Mouse (Mus musculus): Measurements from ENCODE around the gene Dnah9. TPM values are rescaled to one million over a fixed set of nuclear protein-coding genes. Genes with fewer than 3 reads are reported as not detected.

Gene Dnah9
- polyA plus RNA-seq, 1 experiment from 2014 or later: 0.57 TPM

DNA sequence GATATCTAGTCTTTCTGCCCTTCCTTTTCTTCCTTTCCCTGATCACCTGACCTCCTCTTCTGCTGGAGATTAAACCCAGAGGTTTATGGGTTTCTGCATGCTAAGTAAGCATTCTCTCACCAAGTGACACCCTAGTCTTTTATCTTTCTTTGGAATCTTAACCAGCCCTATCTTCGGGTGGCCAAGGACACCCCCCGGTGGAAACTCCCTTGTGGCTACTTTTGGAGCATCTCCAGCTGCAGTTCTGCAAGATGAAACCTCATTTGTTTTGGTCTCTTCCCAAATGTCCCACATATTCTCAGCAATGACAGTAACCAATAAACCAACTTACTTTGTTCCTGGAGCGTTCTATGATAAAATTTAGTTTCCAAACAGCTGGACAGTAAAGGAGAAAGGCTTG, 109.4 kb downstream of the Dnah9 start:
- WGBS: 84% methylated on average over 3 of the region's 3 CpGs
- Histone ChIP-seq H3K36me3 (replicated peaks) (no peaks in the 10 kb centered on the region), H3K4me1 (no peaks in the 10 kb centered on the region), H3K9ac (no peak overlapping the region), H3K27me3 (no peaks in the 10 kb centered on the region), H3K9me3 (0 out of 2 replicates have a peak, but pooled peaks cover 4% of the 10 kb centered on the region), H3K27ac (no peak overlapping the region), H3K4me2 (no peak overlapping the region), H3K4me3 (replicated peaks) (no peak overlapping the region)
- no peak for ATAC-seq (ENCODE audit: low FRiP score)

GRCm38 (mm10) chr11:66051294-66051693, 117.1 kb downstream of the Dnah9 start:
- Histone ChIP-seq H3K9ac (no peak overlapping the region), H3K27me3 (no peaks in the 10 kb centered on the region), H3K4me1 (no peaks in the 10 kb centered on the region), H3K36me3 (replicated peaks) (no peaks in the 10 kb centered on the region), H3K9me3 (no peaks in the 10 kb centered on the region), H3K4me2 (no peak overlapping the region), H3K27ac (no peak overlapping the region), H3K4me3 (replicated peaks) (no peak overlapping the region)
- no peak for ATAC-seq (ENCODE audit: low FRiP score)
- 91% methylated on average over 3 of the region's 3 CpGs for WGBS

GRCm38 (mm10) chr11:66049146-66049545, 119.2 kb downstream of the Dnah9 start:
- H3K4me3 ChIP-seq (replicated peaks): no peak overlapping the region
- no peaks in the 10 kb centered on the region for H3K36me3 ChIP-seq (replicated peaks)
- no peak overlapping the region for H3K4me2 ChIP-seq
- H3K4me1 ChIP-seq: no peaks in the 10 kb centered on the region
- H3K9me3 ChIP-seq: no peaks in the 10 kb centered on the region
- no peak overlapping the region for H3K9ac ChIP-seq
- no peak overlapping the region for H3K27ac ChIP-seq
- no peak for ATAC-seq (ENCODE audit: low FRiP score)
- no peaks in the 10 kb centered on the region for H3K27me3 ChIP-seq
- 75% methylated on average over 4 of the region's 4 CpGs for WGBS

GRCm38 (mm10) chr11:66046594-66047193, 121.7 kb downstream of the Dnah9 start:
- H3K9me3 ChIP-seq: no peaks in the 10 kb centered on the region
- H3K9ac ChIP-seq: no peak overlapping the region
- H3K36me3 ChIP-seq (replicated peaks): no peaks in the 10 kb centered on the region
- H3K4me3 ChIP-seq (replicated peaks): no peak overlapping the region
- peak; percentile 72; the same call in 1 of the 2 replicates for ATAC-seq (ENCODE audit: low FRiP score)
- H3K27ac ChIP-seq: peak overlapping the region; percentile 36
- H3K4me1 ChIP-seq: no peaks in the 10 kb centered on the region; the same call in 1 of the 2 replicates
- no peaks in the 10 kb centered on the region for H3K27me3 ChIP-seq
- 57% methylated on average over 4 of the region's 4 CpGs for WGBS
- no peak overlapping the region for H3K4me2 ChIP-seq

- H3K4me1 ChIP-seq: no peaks in the 10 kb centered on the region; the same call in 1 of the 2 replicates
- no peak overlapping the region for H3K27ac ChIP-seq
- H3K36me3 ChIP-seq (replicated peaks): no peaks in the 10 kb centered on the region
- no peak overlapping the region for H3K4me3 ChIP-seq (replicated peaks)
- no peak overlapping the region for H3K9ac ChIP-seq
- no peak overlapping the region for H3K4me2 ChIP-seq
- no peak for ATAC-seq (ENCODE audit: low FRiP score)
- no peaks in the 10 kb centered on the region for H3K27me3 ChIP-seq
- H3K9me3 ChIP-seq: no peaks in the 10 kb centered on the region
- WGBS: 34% methylated on average over 6 of the region's 6 CpGs
Observed at GRCm38 (mm10) chr11:66043635-66044034, 124.7 kb downstream of the Dnah9 start.

- no peak for ATAC-seq (ENCODE audit: low FRiP score)
- WGBS: 84% methylated on average over 2 of the region's 2 CpGs
- H3K27ac ChIP-seq: no peak overlapping the region
Observed at GRCm38 (mm10) chr11:66042531-66042930, 125.8 kb downstream of the Dnah9 start.

GRCm38 (mm10) chr11:66025728-66026127, 142.6 kb downstream of the Dnah9 start:
- Histone ChIP-seq H3K9me3 (no peaks in the 10 kb centered on the region), H3K4me2 (no peak overlapping the region), H3K9ac (no peak overlapping the region), H3K27ac (no peak overlapping the region), H3K4me3 (replicated peaks) (no peak overlapping the region), H3K4me1 (peaks cover 7% of the 10 kb centered on the region; the same call in 1 of the 2 replicates), H3K27me3 (no peaks in the 10 kb centered on the region), H3K36me3 (replicated peaks) (no peaks in the 10 kb centered on the region)
- 76% methylated on average over 1 of the region's 1 CpGs for WGBS
- no peak for ATAC-seq (ENCODE audit: low FRiP score)

More at GRCm38 (mm10) chr11:66042531-66042930, 125.8 kb downstream of the Dnah9 start:
- Histone ChIP-seq H3K36me3 (replicated peaks) (no peaks in the 10 kb centered on the region), H3K4me3 (replicated peaks) (no peak overlapping the region), H3K9me3 (no peaks in the 10 kb centered on the region), H3K4me2 (no peak overlapping the region), H3K9ac (no peak overlapping the region), H3K4me1 (no peaks in the 10 kb centered on the region; the same call in 1 of the 2 replicates), H3K27me3 (no peaks in the 10 kb centered on the region)

DNA sequence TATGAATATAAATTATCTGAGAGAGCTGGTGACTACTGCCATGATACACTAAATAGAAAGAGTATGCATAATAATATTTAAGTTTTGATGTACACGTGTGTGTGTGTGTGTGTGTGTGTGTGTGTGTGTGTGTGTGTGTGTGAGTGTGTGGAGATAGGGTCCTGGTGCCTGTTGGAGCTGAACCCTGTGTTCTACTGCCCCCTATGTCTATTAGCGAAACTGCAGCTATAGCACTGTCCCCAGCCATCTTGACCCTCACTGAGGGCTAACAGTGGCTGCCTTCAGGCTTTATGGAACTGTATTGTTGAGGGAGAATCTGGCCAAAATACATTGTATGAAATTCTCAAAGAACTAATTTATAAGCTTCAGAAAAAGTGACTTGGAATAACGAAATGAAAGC, 192.5 kb downstream of the Dnah9 start:
- H3K4me1 ChIP-seq: no peaks in the 10 kb centered on the region
- 69% methylated on average over 3 of the region's 3 CpGs for WGBS
- H3K4me3 ChIP-seq (replicated peaks): no peak overlapping the region
- no peak overlapping the region for H3K27ac ChIP-seq
- no peak for ATAC-seq (ENCODE audit: low FRiP score)
- H3K4me2 ChIP-seq: no peak overlapping the region
- H3K9ac ChIP-seq: no peak overlapping the region
- H3K36me3 ChIP-seq (replicated peaks): no peaks in the 10 kb centered on the region
- no peaks in the 10 kb centered on the region for H3K9me3 ChIP-seq
- H3K27me3 ChIP-seq: no peaks in the 10 kb centered on the region

DNA sequence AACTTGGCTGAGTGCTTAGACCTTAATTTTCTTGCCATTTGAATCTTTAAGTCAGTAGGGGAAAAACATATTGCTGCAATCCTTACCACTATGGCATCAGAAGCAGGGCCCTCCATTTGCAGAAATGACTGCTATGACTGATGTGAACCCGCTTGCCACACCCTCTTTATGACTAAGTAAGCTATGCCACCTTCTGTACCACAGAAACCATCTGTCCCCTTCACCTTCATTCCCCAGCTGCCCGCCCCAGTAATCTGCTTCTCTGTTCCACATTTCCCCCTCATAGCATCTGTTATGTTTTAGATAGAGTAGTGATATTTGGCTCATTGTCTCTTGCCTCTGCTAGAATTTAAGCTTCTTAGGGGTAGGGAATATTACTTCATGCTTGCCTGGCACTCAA, 237.6 kb downstream of the Dnah9 start:
- Histone ChIP-seq H3K4me3 (replicated peaks) (no peak overlapping the region), H3K9me3 (no peaks in the 10 kb centered on the region), H3K9ac (no peak overlapping the region), H3K27ac (no peak overlapping the region), H3K36me3 (replicated peaks) (no peaks in the 10 kb centered on the region), H3K4me2 (no peak overlapping the region), H3K4me1 (0 out of 2 replicates have a peak, but pooled peaks cover 5% of the 10 kb centered on the region), H3K27me3 (no peaks in the 10 kb centered on the region)
- no peak for ATAC-seq (ENCODE audit: low FRiP score)
- WGBS: 90% methylated on average over 2 of the region's 2 CpGs

DNA sequence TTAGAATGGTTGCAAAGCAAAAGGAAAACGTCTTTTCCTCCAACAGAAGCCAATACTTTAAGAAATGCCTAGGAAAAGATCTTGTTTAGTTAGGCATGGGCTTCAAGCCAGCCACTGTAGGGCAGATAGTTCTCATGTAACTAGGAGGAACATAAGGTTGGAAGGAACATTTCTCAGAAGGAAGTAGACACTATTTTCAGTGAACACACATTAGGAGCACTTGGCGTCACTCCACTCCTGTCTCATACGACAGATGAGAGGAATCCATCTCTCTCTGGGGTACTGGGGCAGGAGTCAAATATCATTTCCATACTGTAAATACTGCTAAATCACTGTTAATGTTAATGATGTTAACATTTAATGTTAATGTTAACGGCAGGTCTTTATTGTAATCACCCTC, 238.0 kb downstream of the Dnah9 start:
- H3K4me1 ChIP-seq: 0 out of 2 replicates have a peak, but pooled peaks cover 5% of the 10 kb centered on the region
- H3K9me3 ChIP-seq: no peaks in the 10 kb centered on the region
- H3K36me3 ChIP-seq (replicated peaks): no peaks in the 10 kb centered on the region
- H3K4me2 ChIP-seq: no peak overlapping the region
- 86% methylated on average over 4 of the region's 4 CpGs for WGBS
- no peak for ATAC-seq (ENCODE audit: low FRiP score)
- H3K4me3 ChIP-seq (replicated peaks): no peak overlapping the region
- no peak overlapping the region for H3K27ac ChIP-seq
- no peaks in the 10 kb centered on the region for H3K27me3 ChIP-seq
- H3K9ac ChIP-seq: no peak overlapping the region

DNA sequence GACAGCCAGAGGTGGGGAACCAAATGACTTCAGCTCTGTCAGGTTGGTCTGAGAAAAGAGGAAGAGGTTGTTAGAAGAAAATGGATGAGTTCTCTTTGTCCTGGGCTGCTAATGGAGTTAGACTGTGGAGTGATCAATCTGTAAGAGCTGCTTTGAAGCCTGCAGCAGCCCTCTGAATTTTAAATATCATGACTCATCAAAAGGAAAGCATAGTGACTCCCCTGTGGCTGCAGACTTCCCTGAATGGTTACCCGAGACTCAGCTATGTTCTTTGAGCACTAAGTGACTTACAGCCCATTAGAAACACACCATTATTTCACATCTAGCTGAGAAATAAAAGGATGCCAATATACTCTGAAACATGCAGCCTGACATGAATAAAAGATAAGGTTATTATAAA, 240.4 kb downstream of the Dnah9 start:
- no peaks in the 10 kb centered on the region for H3K9me3 ChIP-seq
- no peak overlapping the region for H3K27ac ChIP-seq
- ATAC-seq (ENCODE audit: low FRiP score): no peak

GRCm38 (mm10) chr11:65918480-65919236, 249.7 kb downstream of the Dnah9 start:
- no peak overlapping the region for H3K9ac ChIP-seq
- no peaks in the 10 kb centered on the region for H3K36me3 ChIP-seq (replicated peaks)
- H3K4me1 ChIP-seq: no peaks in the 10 kb centered on the region
- no peaks in the 10 kb centered on the region for H3K9me3 ChIP-seq
- no peaks in the 10 kb centered on the region for H3K27me3 ChIP-seq
- 73% methylated on average over 10 of the region's 10 CpGs for WGBS
- H3K4me3 ChIP-seq (replicated peaks): no peak overlapping the region
- ATAC-seq (ENCODE audit: low FRiP score): no peak
- H3K4me2 ChIP-seq: no peak overlapping the region
- H3K27ac ChIP-seq: no peak overlapping the region

More for the DNA sequence above, 240.4 kb downstream of the Dnah9 start:
- H3K9ac ChIP-seq: no peak overlapping the region
- no peaks in the 10 kb centered on the region for H3K27me3 ChIP-seq
- H3K4me2 ChIP-seq: no peak overlapping the region
- 34% methylated on average over 1 of the region's 1 CpGs for WGBS
- no peaks in the 10 kb centered on the region for H3K36me3 ChIP-seq (replicated peaks)
- 0 out of 2 replicates have a peak, but pooled peaks cover 5% of the 10 kb centered on the region for H3K4me1 ChIP-seq
- no peak overlapping the region for H3K4me3 ChIP-seq (replicated peaks)

- WGBS: 86% methylated on average over 4 of the region's 4 CpGs
- Histone ChIP-seq H3K4me3 (replicated peaks) (no peak overlapping the region), H3K27ac (no peak overlapping the region), H3K9me3 (no peaks in the 10 kb centered on the region), H3K9ac (no peak overlapping the region), H3K36me3 (replicated peaks) (no peaks in the 10 kb centered on the region), H3K4me2 (no peak overlapping the region), H3K27me3 (no peaks in the 10 kb centered on the region), H3K4me1 (no peaks in the 10 kb centered on the region)
- no peak for ATAC-seq (ENCODE audit: low FRiP score)
Observed at GRCm38 (mm10) chr11:65909195-65909594, 259.2 kb downstream of the Dnah9 start.
